Mouse (Mus musculus): ENCODE results near the gene Rpl35a.
"Not testable (repeated sequence)": the region's sequence is repeated elsewhere in the genome, so short reads cannot be mapped to it uniquely, and the experiment has no call there.

The Rpl35a gene

DNA sequence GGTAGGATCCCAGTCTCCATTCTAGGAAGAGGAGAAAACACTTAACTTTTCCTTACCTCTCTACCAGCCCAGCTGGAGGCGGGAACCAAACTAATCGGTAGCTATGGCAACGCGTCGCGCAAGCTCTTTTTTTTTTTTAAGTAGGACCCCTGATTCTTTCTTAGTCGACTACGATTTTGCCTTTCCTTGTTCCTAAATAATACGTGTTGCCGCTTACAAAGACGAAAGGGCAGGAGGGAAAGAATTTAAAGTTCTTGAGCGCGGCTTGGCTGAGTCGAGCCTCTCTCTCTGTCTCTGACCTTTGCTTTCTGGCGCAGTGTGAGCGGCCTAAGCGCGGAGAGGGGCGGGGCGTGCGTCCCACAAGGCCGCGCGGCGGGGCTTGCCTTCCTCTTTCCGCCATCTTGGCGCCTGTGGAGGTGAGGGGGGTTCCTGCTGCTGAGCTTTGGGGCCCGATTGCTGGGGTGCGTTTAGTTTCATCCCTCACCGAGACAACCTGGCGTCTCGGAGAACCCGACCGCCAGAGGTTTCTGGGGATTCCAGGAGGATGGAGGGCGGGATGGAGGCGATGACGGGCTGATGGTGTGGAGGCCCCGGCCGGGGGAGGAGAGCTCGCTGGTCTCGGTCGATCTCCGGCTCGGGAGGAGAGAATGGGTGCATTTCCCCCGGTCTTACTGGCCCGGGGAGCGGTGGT lies at the start of gene Rpl35a, which contains the start of gene Iqcg:
TSS of gene Rpl35a (plus strand) at position 359 of the 691 bp plus-strand sequence.
TSS of gene Iqcg (minus strand) at position 124 of the 691 bp plus-strand sequence.
- DNase-seq (ENCODE audit: low spot score) = peak; percentile 86

DNA sequence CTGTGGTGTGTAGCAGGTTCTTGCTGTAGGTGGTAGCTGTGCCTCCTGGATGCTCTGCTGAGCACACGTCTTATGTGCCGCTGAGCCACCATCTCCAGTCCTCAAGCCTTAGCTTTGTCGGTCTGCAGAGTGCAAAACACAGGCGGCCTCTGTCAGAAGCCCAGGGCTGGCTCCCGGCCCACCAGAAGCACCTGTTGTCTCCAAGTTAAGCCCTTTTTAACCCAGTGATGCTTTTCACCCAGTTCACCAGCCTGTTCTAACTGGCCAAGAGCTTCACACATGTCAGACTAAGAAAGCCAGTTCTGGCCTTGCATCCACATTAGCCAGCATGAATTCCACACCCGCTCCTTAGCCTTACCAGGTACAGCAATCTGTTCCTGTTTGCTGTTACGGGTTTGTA lies 49.4 kb upstream of the Rpl35a start:
- DNase-seq (ENCODE audit: low spot score) = no peak

DNA sequence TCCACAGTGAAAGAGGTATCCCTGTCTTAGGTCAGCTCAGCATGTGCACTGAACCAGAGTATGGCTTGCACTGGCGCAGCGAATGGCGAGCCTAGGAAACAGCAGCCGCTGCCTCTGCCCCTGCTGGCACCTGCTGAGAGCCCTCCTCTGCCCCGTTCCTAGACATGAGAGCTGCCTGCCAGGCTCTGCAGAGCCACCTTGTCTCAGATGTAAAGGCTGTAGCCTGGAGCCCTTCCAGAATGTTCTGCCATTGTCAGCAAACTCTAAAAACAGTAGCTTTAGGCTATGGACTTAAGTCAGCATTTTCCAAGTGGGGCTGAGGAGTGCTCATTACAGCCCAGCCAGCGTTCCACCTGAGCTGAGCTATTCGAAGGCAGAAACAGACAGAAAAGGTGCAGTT lies 48.8 kb upstream of the Rpl35a start:
- no peak for DNase-seq (ENCODE audit: low spot score)

DNA sequence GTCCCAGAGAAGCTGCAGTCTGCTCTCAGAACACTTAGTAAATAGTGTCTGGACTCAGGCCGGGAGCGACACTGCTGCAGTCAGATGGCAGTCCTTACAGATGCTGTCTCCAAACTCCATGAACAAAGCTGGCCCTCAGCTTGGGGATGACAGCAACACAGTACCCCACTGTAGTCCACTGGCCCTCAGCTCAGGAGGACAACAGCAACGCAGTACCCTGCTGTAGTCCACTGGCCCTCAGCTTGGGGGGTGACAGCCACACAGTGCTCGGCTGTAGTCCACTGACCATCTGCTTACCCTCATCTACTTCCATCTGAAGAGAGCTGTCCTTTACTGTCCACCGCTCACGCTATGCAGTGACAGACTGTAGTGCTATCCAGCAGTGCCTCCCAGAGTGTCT lies 46.1 kb upstream of the Rpl35a start:
- no peak for DNase-seq (ENCODE audit: low spot score)

DNA sequence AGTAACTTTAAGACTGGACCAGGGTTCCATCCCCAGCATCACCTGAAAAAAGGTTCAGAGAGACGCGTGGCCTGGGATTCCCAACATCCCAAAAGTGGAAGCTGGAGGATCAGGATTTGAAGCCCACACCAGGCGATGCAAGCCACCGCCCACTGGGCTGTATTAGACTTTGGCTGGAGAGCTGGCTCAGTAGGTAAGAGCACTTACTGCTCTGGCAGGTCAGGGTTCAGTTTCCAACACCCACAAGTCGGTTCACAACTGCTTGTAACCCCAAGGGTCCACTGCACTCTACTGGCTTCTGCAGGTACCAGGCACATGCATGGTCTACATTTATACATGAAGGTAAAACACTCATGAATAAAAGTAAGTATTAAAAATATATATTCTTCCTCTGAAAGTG lies 42.5 kb upstream of the Rpl35a start:
- DNase-seq (ENCODE audit: low spot score) = no peak

DNA sequence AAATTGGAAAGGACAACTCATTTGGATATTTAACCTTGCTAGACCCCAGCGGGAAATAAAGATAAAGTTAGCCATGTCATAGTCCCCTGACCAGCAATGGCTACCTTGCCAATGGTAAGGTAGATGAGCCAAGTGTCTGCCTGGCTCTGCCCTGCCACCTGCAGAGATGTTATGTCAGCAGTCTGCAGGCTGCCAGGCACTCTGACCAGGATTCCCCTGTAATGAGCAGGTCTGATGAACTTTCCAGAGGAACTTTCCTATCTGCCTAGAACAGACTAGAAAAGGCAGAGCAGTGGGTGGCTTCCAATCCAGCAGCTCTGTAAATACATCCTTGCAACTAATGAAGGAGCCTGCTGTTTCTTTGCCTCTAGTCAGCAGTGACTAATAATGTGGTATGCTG lies 41.3 kb upstream of the Rpl35a start:
- no peak for DNase-seq (ENCODE audit: low spot score)

DNA sequence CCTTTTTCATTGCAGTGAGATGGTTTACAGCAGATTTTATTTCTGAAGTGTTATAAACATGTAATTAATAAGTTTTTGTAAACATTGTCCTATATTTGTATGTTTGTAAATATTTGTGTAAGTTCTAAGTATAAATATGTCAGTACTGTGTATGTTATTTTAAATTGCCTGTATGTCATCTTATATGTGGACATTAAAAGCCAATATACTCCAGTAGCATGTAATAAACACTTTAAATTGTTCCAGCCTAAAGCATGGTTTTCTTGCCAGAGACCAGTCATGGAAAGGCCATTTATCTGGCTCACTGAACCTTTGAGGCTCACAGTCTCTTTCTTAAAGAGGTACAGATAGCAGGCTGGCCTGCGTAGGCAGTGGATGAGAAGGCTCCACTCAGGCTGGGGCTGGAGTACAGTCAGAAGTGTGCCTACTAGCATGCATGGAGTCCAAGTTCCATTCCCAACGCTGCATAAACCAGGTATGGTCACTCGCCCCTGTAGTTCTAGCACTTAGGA lies 40.8 kb upstream of the Rpl35a start:
- DNase-seq (ENCODE audit: low spot score) = no peak

DNA sequence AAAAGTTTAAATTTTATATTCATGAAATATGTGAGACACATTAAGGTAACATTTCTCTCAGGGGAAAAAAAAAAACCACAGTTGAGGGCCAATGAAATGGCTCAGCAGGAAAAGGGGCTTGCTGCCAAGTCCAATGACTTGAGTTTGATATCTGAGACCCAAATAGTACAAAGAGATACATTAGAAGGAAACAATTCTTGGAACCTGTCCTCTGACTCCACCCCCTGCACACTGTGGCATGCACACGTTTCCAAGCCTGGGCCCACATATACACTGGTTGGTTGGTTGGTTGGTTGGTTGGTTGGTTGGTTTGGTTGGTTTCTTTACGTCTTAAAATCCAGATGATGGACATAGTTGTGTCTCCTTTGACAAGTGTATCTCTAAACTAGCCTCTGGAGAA lies 40.3 kb upstream of the Rpl35a start:
- no peak for DNase-seq (ENCODE audit: low spot score)

DNA sequence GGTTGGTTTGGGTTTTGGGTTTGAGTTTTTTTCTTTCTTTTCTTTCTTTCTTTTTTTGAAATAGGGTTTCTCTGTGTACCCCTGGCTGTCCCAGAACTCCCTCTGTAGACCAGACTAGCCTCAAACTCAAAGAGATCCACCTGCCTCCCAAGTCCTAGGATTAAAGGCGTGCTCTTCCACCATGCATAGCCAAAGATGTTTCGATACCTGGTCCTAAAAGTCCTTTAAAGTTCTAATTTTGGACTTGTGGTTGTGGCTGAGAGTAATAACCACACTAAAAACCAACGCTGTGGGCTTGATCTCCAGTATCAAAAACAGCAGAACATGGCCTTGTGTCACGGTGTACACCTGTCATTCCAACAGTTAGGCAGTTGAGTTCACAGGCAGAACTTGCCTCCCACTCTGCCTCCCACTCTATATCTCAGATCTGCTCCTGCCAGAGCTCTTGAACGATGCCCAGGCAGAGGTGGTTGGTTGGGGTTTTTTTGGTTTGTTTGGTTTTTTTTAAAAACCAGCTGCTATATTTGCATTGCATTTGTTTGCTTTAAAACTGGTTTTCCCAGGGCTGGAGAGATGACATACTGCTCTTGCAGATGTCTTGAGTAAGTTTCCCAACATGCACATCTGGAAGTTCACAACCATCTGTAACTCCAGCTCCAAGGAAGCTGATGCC lies 38.4 kb upstream of the Rpl35a start:
- DNase-seq (ENCODE audit: low spot score) = no peak

DNA sequence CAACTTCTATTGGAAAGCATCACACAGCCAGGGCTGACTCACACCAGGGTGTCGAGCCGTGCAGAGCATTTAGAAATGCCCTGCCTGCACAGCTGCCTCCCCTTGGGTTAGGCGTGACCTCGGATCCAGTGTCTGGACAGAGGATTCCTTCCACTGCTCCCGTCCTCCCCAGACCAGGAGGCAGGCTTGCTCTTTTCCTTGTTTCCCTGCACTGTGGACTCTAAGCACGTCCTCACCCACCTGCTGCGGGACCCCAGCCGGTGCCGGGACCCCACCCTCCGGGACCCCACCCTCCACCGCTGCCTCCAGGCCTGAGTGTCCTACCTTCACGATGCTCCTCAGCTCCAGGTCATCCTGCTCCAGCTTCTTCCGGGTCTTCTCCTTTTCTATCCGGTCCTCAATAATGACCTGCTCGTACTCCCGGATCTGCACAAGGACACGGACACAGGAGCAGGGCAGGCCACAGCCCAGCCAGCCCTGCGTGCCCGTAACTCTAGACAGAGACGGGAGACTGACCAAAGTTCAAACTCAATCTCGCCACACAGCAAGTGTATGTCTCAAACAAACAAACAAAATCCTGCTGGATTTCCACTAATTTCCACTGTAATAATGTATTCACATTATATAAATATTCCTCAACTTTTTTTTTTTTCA lies 37.0 kb upstream of the Rpl35a start:
- no peak for DNase-seq (ENCODE audit: low spot score)

DNA sequence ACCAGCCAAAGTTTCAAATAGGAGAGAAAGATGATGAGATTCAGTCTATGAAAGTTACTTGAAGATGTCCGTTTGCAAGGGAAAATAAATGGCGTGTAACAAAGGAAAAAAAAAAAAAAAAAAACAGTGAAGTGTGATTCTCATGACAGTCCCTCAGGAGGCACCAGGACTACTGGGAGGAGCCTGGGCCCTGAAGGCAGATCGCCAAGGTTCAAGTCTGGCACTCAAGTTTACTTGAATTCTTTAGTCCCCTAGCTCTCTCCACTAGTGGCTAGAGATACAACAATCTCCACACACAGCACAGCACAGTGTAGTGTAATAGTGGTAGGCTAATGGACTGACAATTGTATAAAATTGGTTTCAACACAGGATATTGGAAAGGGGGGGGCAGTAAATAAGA lies 34.9 kb upstream of the Rpl35a start:
- no peak for DNase-seq (ENCODE audit: low spot score)

DNA sequence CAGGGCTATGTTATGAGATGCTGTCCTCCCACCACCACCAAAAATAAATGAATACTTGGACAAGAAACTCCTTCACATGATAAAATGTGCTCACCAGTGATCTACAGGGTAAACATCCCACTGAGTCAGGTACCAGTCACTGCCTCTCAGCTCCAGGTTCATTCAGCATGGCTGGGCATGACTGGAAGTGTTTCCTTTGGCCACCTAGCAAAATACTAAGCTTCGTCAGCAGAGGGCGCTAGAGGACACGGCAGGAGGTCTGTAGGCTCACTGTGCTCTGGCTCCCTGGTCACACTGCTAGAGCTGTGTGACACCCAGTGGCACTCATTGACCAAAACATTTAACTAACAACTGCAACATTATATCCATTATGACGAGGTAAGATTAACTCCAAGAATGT lies 32.5 kb upstream of the Rpl35a start:
- peak; percentile 82 for DNase-seq (ENCODE audit: low spot score)

DNA sequence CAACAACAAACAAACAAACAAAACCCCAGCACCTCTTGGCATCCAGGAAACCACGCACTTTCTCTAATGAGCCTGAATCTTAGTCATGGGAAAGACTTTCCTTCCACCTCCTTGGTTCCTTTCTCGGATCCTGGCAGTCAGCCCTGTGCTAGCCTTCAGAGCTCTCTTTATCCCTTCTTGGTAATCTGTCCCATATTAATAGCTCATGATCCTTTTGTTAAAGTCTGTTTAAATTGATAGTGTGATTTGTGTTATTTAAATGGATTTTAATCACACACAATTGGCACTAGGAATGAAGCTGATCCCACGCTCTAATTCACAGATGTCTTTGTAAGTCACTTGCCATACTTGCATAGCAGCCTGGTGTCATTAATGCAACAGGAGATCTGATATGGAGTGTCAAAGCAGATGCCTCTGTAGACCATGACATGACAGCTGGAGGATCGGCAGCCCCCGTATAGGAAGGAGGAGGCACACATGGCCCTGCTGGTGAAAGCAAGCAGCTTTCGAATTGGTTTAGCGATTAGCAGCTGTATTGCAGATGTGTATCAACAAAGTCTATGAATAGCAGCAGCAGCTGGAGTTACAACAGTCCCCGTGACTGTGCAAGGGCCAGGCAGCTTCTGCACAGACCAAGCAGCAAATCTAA lies 31.7 kb upstream of the Rpl35a start:
- DNase-seq (ENCODE audit: low spot score) = peak; percentile 78

DNA sequence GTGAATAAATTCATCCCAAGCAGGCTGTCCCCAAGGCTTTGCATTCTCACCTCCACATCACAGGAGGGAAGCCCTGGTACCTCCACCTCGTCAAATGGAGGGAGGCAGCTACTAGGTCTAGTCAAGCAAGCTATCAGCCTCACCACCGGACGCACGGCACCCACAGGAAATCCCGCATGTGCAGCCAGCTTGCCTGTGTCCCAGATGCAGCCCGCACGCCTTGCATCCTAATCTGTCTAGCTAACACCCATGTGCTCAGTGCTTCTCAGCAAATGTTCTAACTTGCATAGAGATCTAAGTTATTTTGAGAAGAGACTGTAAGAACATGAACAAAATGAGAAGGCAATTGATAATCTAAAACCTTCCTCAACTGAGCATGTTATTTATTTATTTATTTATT lies 29.9 kb upstream of the Rpl35a start:
- DNase-seq (ENCODE audit: low spot score) = no peak

DNA sequence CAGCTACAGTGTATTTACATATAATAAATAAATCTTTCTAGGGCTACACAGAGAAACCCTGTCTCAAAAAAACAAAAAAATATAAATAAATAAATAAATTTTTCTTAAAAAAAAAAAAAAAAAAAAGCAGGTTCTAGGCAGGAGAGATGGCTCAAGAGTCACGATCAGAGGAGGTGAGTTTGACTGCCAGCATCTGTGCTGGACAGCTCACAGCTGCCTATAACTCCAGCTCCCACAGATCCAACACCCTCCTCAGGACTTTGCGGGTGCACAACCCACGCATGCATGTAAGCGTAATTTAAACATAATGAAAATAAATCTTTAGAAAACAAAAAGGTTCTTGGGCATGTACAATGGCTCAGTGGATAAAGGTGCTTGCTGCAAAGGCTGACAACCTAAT lies 20.2 kb upstream of the Rpl35a start:
- DNase-seq (ENCODE audit: low spot score) = no peak

DNA sequence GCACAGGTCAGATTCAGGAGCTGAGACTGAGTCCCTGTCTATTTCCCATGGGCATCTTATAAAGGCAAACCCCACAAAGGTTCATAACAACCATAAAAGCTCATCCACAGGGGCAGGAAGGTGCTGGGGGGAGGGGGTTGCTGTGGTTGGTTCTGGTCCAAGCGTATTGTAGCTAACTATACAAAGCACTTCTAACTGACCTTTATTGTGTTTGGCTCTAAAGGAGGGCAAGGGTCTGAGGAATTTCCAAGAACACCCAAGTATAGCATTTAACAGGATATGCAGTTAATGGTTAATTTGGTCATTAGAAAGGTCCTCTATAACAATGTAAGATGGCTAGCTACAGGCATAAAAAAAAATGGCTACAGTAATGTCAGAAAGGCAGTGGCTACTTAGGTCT lies 13.6 kb upstream of the Rpl35a start:
- DNase-seq (ENCODE audit: low spot score) = no peak

DNA sequence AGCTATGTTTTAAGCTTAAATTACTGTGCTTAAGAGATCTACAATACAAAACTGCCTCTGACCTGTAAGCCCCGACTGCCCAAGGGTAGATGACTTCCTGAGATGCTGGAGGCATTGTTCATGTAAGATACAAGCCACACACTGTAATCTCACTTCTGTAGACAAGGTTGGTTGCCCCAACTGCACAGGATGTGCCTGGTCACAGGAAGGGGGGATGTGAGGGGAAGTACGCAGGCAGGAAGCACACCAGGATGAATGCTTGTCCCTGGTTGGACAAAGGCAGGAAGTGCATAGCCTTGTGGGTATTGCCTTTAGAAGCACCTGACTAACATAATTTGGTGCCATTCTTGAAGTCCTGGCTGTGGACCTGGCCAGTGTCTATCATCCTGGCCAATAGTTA lies 13.0 kb upstream of the Rpl35a start:
- no peak for DNase-seq (ENCODE audit: low spot score)

DNA sequence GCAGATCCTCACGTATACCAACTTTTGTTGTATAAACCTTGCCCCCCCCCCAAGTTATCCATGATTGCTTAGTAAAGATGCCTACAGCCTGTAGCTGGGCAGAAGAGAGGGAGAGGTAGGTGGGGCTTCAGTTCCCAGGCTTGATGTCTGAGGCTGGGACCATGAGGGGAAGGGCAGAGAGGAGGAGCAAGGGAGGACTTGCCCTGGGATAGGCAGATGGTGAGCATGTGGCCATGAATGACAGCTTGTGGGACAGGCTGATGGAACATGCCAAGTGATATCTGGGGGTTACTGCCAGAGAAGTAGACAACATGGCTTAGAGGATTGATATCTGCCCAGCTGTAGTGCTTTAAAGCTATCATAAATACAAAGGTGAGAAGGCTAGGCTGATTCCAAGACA lies 8.2 kb upstream of the Rpl35a start:
- DNase-seq (ENCODE audit: low spot score) = no peak

DNA sequence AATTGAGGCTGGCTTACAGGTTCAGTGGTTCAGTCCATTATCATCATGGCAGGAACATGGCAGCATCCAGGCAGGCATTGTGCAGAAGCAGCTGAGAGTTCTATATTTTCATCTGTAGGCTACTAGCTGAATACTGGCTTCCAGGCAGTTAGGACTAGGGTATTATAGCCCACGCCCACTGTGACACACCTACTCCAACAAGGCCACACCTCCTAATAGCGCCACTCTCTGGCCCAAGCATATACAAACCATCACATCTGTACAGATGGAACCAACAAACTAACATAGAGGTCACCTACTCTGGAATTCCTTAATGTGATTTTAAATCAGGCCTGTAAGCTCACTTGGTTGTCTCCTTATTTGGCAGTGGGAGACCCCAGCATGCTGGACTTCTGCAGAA lies 7.6 kb upstream of the Rpl35a start:
- no peak for DNase-seq (ENCODE audit: low spot score)

DNA sequence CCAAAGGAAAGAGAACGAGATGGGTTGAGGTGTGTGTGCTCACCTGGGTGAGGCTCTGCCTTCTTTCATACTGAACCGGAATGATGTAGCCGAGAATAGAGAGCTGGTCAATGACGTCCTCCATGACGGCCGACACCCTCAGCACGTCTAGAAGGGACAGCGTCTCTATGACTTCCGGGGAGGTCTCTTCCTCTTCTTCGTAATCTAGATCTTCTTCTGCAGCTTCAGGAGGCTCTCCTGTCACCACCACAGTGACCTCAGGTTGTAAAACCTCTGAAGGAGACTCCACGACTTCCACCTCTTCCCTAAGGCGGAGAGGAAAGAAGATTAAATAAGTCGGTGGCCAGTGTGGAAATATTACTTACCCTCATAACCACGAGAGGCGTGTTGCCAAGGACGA lies 6.4 kb upstream of the Rpl35a start:
- DNase-seq (ENCODE audit: low spot score) = no peak

DNA sequence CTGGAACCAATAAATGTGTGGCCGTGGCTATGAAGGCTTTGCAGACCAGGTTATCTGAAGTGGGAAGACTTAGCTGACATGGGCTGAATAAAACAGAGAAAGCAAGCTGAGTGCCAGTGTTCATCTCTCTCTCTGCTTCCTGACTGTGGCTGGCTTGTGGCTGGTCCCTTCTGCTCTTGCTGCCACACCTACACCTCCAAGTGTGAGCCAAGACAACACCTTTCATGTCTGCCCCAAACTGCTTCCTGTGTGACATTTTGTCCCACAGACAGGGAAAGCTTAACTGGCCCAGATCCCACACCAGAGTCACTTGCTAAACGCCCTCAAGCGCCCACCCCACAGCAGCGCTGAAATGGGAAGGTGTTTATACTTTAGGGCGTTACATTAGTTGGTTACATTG lies 3.1 kb upstream of the Rpl35a start:
- DNase-seq (ENCODE audit: low spot score) = no peak

DNA sequence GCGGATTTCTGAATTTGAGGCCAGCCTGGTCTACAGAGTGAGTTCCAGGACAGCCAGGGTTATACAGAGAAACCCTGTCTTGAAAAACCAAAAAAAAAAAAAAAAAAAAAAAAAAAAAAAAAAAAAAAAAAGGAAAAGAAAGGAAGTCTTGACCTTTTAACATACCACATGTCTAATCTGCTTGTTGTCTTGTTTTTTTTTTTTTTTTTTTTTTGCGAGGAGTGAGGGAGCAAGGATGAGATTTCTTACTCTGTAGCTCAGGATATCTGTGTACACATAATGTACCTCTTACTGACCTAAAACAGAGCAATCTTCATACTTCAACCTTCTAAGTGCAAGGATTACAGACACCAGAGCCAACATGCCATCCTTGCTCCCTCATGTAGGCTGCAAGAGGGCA lies 1.3 kb upstream of the Rpl35a start:
- DNase-seq (ENCODE audit: low spot score) = not testable (repeated sequence)

DNA sequence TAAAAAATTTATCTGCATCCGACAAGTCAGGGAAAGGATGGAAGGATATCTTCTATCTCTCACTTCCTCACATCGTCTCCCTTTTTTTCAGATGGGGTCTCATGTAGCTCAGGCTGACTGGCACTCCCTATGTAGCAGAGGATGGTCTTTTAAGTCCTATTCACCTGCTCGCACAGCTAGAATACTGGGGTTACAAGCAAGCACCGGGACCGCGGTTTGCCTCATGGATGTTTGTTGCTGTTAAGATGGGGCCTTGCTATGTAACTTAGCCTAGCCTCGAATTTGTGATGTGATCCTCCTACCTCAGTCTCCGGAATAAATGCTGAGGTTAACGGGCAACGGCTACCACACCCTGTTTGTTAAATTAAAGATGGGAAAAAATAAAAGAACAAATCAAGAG lies 598 bp upstream of the Rpl35a start:
- no peak for DNase-seq (ENCODE audit: low spot score)
